Mouse (Mus musculus) ES-E14 (cell line): ENCODE measurements at regions not wholly inside any gene's neighbourhood (a gene's known extent, or its start where the extent isn't known, plus 50 kb on each side); places are given as distances from the start of the nearest gene placed in this dataset.

Source experiments
- HCFC1 ChIP-seq: IDR thresholded peaks from 2 replicates; pipeline ENCODE4 v1.6.1; 2012; ENCODE audit warnings: low read length, inconsistent platforms, borderline replicate concordance; ENCODE audit not compliant: insufficient read depth
- ZNF384 ChIP-seq: IDR thresholded peaks from 2 replicates; pipeline ENCODE4 v1.6.1; 2012; ENCODE audit warnings: low read depth, low read length, inconsistent platforms

DNA sequence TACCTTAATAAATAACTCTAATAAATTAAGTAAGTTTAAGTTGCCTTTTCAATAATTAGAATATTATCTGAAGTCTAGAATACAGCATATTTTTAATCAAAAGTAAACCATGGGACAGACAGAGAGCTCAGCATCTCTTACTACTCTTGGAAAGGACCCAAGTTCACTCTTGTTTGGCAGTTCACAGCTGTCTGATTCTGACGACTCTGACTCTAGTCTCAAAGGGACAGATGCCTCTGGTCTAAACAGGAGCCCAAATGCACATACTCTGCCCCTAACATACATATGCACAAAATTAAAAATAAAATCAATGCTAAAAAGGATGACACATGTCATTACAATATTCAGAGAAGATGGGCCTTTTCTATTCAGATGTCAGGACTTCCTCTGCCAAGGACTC, 369.2 kb upstream of the Sphkap start:
- TF ChIP-seq HCFC1 (no peak), ZNF384 (no peak)
